Mouse (Mus musculus): ENCODE results near the gene Slc26a9.

The Slc26a9 gene

GRCm38 (mm10) chr1:131743868-131744464 lies at the start of gene Slc26a9:
Gene Slc26a9 (plus strand): TSS chr1:131744022.
- no peak for DNase-seq

GRCm38 (mm10) chr1:131695308-131695707 lies 48.5 kb upstream of the Slc26a9 start:
- DNase-seq, result no peak

GRCm38 (mm10) chr1:131696325-131696724 lies 47.5 kb upstream of the Slc26a9 start:
- DNase-seq, result no peak

- no peak for DNase-seq
Measured at GRCm38 (mm10) chr1:131698770-131699169, 45.1 kb upstream of the Slc26a9 start.

- no peak for DNase-seq
Measured at GRCm38 (mm10) chr1:131699642-131700041, 44.2 kb upstream of the Slc26a9 start.

- DNase-seq, result no peak
Measured at GRCm38 (mm10) chr1:131700447-131700846, 43.4 kb upstream of the Slc26a9 start.

- no peak for DNase-seq
Measured at GRCm38 (mm10) chr1:131701391-131701790, 42.4 kb upstream of the Slc26a9 start.

- no peak for DNase-seq
Measured at GRCm38 (mm10) chr1:131702094-131702766, 41.6 kb upstream of the Slc26a9 start.

GRCm38 (mm10) chr1:131703482-131703881 lies 40.3 kb upstream of the Slc26a9 start:
- DNase-seq, result no peak

- DNase-seq, result peak; percentile 49
Measured at GRCm38 (mm10) chr1:131708338-131708737, 35.5 kb upstream of the Slc26a9 start.

GRCm38 (mm10) chr1:131711518-131711917 lies 32.3 kb upstream of the Slc26a9 start:
- DNase-seq, result no peak

GRCm38 (mm10) chr1:131712386-131712785 lies 31.4 kb upstream of the Slc26a9 start:
- peak; percentile 78 for DNase-seq

- DNase-seq, result no peak
Measured at GRCm38 (mm10) chr1:131714388-131715337, 29.2 kb upstream of the Slc26a9 start.

GRCm38 (mm10) chr1:131718952-131719694 lies 24.7 kb upstream of the Slc26a9 start:
- DNase-seq, result no peak

- DNase-seq, result no peak
Measured at GRCm38 (mm10) chr1:131721989-131722388, 21.8 kb upstream of the Slc26a9 start.

GRCm38 (mm10) chr1:131723549-131723948 lies 20.3 kb upstream of the Slc26a9 start:
- DNase-seq, result no peak

GRCm38 (mm10) chr1:131726586-131726985 lies 17.2 kb upstream of the Slc26a9 start:
- no peak for DNase-seq

GRCm38 (mm10) chr1:131730639-131731437 lies 13.0 kb upstream of the Slc26a9 start:
- DNase-seq, result no peak

GRCm38 (mm10) chr1:131733474-131734180 lies 10.2 kb upstream of the Slc26a9 start:
- no peak for DNase-seq

- no peak for DNase-seq
Measured at GRCm38 (mm10) chr1:131734657-131735273, 9.1 kb upstream of the Slc26a9 start.

GRCm38 (mm10) chr1:131736494-131736893 lies 7.3 kb upstream of the Slc26a9 start:
- DNase-seq, result no peak
